Mouse (Mus musculus) 416B (cell line): ENCODE results near the gene Vhl.
A peak's percentile ranks its signal among the peaks of the same experiment; 100 is the strongest.

Experiments used
- DNase-seq: peaks from one replicate; pipeline ENCODE4 v3.0.0; 2011; ENCODE audit warnings: low read depth

Gene Vhl

GRCm38 (mm10) chr6:113624989-113625770, 1.4 kb downstream of the Vhl start:
- no peak for DNase-seq

DNA sequence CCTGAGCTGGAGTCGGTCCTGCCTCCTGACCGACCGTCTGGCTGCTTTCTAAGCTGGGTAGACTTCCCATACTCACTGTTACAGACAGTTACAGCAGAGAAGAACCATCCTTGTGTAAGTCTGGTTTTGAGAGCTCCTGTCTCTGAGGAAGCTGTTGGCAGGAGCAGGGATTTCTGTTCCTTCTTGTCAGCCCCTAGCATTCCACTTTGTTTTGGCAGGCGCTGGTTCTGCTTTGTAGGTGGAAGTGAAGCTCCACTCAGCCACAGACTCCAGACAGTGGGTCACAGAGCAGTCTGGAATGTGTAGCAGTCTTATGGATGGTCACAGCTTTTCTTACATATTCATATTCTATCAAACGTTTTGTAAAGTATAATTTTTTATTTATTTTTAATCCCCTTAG, 6.6 kb downstream of the Vhl start:
- no peak for DNase-seq

DNA sequence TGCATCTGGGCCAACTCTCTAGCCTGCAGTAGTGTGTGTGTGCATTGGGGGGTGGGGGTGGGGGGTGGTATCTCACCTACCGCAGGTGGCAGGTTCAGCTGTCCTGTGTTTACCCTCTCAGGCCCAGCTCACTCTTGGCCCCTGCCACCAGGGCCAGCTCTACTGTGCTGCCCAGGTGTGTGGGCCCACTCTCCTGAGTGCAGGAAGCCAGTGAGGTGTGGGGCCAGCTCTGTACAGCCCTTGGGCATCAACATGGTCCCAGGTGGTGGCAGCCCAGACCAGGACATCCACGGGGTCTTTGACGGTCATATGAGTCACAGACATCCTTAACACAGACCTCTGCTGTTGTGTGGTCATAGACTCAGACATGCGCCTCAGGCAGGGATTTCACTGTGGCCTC, 9.1 kb downstream of the Vhl start:
- no peak for DNase-seq

- DNase-seq = peak; percentile 92
These were observed 14.7 kb downstream of the Vhl start, which contains the start of gene Irak2 for GRCm38 (mm10) chr6:113638302-113639040. Gene Irak2, plus strand, starts transcription at chr6:113638467.

- no peak for DNase-seq
These were observed 15.4 kb downstream of the Vhl start for GRCm38 (mm10) chr6:113639201-113639600.

GRCm38 (mm10) chr6:113642605-113643004, 18.8 kb downstream of the Vhl start:
- no peak for DNase-seq

- DNase-seq = no peak
These were observed 19.3 kb downstream of the Vhl start for GRCm38 (mm10) chr6:113643021-113643420.

DNA sequence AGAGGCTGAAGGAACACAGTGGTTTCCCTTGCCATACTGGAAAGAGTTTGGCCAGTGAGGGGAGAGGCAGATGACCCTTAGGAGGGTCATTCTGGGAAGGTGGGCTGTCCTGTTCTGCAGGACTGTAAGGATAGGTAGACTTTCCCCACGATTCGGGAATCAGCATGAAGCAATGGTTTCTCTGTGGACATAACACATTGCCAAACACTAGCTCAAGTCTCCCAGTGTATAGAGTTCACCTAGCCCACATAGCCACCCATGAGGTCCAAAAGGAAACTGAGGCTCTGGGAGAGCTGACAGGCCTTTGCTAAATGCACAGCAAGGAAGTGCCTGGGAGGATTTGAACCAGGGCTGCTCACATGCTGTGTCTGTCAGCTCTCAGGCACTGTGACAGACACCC, 20.2 kb downstream of the Vhl start:
- no peak for DNase-seq

DNA sequence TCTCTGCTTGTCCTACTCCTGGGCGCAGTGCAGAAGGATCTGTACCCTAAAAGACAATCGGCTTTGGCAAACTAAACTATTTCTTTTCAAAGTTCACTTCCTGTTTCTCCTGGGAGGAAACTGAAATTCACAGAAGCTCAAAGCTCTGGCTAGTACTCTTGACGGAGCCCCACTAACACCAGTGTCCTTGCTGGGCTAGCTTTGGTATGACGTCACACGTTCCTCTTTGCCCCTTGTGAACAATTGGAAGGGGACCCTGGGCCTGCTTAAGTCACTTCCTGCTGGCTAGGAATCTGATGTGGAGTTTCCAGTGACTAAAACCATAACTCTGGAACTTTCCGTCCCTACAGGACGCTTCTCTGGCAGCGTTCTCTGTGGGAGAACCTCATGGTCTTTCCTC, 21.0 kb downstream of the Vhl start:
- no peak for DNase-seq

DNA sequence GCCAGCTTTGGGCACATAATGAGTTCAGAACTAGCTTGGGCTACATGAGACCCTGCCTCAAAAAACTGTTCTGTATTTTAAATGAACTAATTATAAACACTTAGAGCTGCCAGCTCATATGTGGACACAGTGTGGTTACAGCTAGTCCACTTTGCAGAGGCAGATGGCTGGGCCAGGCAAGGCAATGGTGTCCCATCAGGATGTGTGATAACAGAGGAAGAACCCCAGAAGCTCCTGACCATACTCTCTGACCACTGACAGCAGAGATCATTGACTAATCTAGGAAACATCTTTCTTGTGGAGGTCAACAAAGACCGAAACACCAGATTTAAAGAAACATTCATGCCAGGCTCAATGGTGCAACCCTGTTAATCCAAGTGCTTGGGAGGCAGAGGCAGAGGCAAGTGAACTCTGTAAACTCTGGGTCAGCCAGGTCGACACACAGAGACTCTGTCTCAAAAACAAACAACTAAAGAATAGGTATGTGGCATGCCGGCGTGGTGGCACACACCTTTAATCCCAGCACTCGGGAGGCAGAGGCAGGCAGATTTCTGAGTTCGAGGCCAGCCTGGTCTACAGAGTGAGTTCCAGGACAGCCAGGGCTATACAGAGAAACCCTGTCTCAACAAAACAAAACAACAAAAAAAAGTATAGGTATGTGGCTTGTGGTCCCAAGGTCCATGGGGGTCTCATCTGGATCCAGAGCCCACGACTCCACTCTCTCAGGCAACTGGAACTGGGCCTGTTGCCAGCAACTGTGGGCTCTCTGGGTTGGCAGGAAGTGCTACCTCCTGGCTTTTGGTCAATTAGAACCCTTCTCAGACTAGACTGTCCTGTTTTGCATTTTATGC, 25.8 kb downstream of the Vhl start:
- DNase-seq = peak; percentile 98

GRCm38 (mm10) chr6:113650197-113650640, 26.5 kb downstream of the Vhl start:
- peak; percentile 93 for DNase-seq

DNA sequence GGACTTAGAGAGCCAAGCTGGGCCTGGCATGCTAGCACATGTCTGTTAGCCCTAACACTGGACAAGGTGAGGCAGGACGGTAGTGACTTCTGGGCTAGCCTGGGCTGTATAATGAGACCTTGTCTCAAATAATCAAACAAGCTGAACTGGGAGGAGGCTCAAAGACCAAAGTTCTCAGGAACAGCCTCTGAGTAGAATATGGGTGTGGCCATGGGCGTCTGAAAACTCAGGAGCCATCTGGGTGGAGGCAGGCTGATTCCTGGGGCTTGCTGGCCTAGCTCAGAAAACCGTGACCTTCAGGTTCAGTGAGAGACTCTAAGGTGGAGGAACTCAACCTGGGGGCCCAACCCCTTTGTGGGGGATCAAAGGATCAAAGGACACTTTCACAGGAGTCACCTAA, 27.9 kb downstream of the Vhl start:
- DNase-seq = no peak

- no peak for DNase-seq
These were observed 29.8 kb downstream of the Vhl start for GRCm38 (mm10) chr6:113653551-113653950.

DNA sequence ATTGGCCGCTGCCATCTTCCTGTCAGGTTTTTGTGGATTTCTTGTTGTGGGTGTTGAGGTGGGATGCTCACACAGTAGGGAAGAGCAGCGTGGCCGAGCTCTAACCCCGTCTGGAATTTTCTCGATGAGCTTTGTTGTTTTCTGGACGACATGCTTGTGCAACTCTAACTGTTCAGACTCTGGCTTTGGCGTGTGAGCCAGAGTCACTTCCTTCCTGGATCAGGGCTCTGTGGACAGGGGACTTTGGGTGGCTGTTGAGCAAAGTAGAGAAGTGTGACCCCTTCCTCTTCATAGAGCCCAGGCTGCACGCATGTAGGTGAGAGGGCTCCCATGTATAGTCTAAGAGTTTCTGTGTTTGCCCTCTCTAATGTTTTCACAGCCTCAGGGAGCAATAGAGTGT, 30.3 kb downstream of the Vhl start:
- peak; percentile 74 for DNase-seq

- peak; percentile 53 for DNase-seq
These were observed 31.1 kb downstream of the Vhl start for GRCm38 (mm10) chr6:113654753-113655397.

DNA sequence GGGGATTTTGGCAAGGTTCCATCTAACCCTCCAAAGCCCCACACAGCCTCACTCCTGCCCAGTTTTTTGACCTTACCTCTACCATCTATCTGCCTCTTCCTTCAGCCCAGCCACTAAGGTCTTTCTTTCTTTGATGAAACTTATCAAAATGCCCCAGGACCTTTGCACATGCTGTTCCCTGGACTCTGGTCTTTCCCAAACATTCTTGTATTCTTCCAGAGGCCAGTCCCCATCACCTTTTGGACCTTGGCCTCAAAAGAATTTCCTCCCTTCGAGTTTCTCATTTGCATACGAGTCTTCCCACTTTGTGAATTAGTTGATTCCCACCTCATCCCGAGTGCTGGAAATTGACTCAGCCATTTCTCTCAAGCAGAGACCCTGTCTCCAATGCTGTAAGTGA, 31.7 kb downstream of the Vhl start:
- no peak for DNase-seq

DNA sequence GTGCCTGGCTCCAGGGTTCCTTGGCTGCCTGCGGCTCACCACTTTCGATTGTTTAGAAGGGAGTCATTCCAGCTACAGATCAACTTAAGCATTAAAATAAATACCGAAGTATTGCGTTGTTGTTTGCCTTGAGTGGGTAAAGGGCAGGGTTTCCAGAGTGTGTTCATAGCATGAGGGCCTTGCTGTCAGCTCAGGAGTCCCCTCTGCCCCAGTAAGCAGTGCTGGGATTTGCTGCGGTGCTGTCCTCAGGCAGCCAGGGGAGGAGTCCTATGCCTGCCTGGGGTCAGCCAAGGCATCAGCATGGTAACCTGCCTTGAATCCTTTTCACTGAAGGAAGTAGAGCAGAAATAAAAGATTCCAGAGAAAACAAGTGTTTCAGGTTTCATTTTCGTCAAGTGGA, 33.1 kb downstream of the Vhl start:
- DNase-seq = no peak

DNA sequence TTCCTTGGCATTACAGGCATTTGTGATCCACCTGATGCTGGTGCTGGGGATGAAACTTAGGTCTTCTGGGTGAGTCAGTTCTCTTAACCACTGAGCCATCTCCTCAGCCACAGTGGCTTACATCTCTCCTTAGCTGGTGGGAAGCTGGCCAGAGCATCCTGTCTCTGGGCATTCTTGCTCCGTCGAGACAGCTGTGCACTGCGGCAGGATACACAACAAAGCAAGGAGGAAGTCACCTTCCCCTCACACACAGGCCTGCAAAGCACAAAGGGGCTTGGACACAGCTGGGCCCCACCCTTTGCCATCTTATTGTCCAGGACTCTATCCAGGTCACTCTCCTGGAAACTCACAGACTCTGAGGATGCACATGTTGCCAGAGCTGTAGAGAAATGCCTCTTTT, 34.5 kb downstream of the Vhl start:
- DNase-seq = peak; percentile 55

DNA sequence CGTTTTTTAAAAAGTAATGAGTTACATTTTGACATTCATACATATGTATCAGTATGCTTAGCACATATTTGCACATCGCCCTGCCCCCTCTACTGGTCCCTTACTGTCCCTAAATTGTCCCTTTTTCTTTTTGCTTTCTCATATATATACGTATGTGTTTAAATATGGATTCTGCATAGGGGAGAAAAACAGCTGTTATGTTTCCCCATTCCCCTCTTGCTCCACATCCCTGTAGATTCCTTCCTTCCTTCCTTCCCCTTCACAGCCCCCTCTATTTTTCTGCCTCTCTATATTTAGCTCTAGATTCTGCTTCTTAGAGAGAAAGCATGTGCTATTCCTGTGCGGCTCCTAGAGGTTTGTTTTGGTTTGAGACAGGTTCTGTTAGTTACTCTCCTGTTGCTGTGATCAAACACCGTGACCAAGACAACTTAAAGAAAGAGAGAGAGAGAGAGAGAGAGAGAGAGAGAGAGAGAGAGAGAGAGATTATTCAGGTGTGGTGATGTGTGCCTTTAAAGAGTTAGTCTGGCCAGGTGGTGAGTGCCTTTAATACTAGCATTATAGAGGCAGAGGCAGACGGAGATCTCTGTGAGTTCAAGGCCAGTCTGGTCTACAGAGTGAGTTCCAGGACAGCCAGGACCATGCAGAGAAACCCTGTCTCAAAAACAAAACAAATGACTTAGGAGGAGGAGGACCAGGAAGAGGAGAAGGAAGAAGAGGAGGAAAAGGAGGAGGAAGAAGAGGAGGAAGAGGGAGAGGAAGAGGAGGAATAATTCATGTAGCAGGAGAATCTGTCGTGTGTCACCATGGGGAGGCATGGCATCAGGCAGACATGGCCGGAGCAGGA, 36.1 kb downstream of the Vhl start:
- no peak for DNase-seq

DNA sequence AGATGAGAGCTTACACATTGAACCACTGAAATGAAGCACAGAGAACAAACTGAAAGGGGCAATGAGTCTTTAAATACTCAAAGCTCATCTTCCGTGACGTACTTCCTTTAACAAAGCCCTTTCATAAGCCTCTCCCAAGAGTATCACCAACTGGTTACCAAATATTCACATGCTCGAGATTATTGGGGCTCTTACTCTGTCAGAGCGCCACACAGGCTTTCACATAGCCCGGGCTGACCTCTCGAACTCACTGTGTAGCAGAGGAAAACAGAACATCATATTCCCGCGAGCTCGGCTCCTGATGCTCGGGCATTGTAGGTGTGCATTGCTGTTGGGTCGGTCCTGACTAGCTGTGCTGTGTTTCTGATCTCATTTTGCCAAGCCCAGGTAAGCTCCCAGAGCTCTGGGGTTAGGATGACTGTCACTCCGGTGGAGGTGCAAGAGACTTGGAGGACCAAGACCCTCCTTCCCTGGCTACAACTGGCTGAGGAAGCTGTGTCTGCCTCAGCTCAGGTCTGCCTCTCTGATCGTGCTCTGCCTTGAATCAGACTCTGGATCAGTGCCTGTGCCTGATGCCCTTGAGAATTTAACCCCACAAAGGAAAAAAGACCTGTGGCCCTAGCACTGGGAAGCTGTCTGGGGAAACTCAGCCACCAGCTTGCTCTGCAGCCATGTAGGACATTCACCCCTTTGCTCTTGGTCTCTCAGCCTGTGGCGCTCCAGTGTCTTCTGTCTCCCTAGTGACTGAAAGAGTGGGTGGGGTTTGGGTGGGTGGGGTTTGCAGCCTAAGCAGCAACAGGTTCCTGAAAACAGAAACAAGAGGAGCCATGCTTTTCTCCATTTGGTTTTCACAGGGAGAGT, 37.0 kb downstream of the Vhl start:
- DNase-seq = peak; percentile 38
